Mouse (Mus musculus) intestine, embryonic 15.5 days (tissue): ENCODE data around the gene Dhx34. TPM values are rescaled to one million over a fixed set of nuclear protein-coding genes. Genes with fewer than 3 reads are reported as not detected.
A peak's percentile ranks its signal among the peaks of the same experiment; 100 is the strongest.

Experiments
- ATAC-seq: fragments of 200-750 bp; cut with Nextera tagmentation; 2 replicates; pipeline ENCODE4 v1.8.0; 2017; ENCODE audit warnings: moderate TSS enrichment, moderate library complexity
- H3K27ac ChIP-seq: fragments of 300-500 bp; sonication (generic); 2 replicates; pipeline ENCODE4 v1.5.1; 2015; ENCODE audit warnings: mild to moderate bottlenecking, inconsistent platforms
- H3K27me3 ChIP-seq: fragments of 300-500 bp; sonication (generic); replicated peaks from 2 replicates; pipeline ENCODE4 v1.6.1; 2015; ENCODE audit warnings: inconsistent platforms
- H3K36me3 ChIP-seq: fragments of 300-500 bp; sonication (generic); 2 replicates; pipeline ENCODE4 v1.6.1; 2015; ENCODE audit warnings: inconsistent platforms
- H3K4me1 ChIP-seq: fragments of 300-500 bp; sonication (generic); replicated peaks from 2 replicates; pipeline ENCODE4 v1.6.1; 2015; ENCODE audit warnings: inconsistent platforms
- H3K4me2 ChIP-seq: fragments of 300-500 bp; sonication (generic); replicated peaks from 2 replicates; pipeline ENCODE4 v1.6.1; 2015; ENCODE audit warnings: mild to moderate bottlenecking, inconsistent platforms
- H3K4me3 ChIP-seq: fragments of 300-500 bp; sonication (generic); replicated peaks from 2 replicates; pipeline ENCODE4 v1.5.1; 2015; ENCODE audit warnings: inconsistent platforms
- H3K9ac ChIP-seq: fragments of 300-500 bp; sonication (generic); 2 replicates; pipeline ENCODE4 v1.6.1; 2015; ENCODE audit warnings: inconsistent platforms
- H3K9me3 ChIP-seq: fragments of 300-500 bp; sonication (generic); 2 replicates; pipeline ENCODE4 v1.6.1; 2016; ENCODE audit warnings: inconsistent platforms
- WGBS: fragments of 180-500 bp; shearing (Covaris S2); methylation state at CpG from one replicate; pipeline ENCODE4 v1.1.7; 2015; 5-methylcytosine and 5-hydroxymethylcytosine counted together
- polyA plus RNA-seq: library from polyadenylated mRNA; unstranded; fragments of >200 nt; fragmentation: Nextera tagmentation; extraction: Ambion mirVana; gene quantifications from 2 replicates; pipeline ENCODE4 v1.2.1, GENCODE M21; 2015

Gene Dhx34
- polyA plus RNA-seq, 1 experiment from 2014 or later, result 21.8 TPM

DNA sequence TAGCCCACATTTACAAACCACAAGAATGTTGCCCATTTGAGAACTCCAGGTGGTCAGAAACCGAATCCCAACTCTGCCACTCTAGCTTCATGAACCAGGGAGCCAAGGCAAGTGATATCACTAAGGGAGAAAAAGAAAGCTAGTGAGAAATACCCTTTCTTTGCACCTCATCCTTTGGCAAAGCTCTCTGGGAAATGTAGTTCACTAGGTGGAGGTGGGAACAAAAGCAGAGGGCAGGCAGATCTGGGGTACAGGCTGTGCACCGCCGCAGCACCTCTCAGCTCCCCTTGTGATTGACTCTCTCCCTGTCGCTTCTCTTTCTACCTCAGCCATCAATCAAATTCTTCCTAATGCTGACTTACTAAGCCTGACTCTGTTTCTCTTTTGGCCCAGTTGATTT is 43.7 kb downstream of the Dhx34 start:
- no peaks in the 10 kb centered on the region for H3K27me3 ChIP-seq
- 77% methylated on average over 4 of the region's 4 CpGs for WGBS

DNA sequence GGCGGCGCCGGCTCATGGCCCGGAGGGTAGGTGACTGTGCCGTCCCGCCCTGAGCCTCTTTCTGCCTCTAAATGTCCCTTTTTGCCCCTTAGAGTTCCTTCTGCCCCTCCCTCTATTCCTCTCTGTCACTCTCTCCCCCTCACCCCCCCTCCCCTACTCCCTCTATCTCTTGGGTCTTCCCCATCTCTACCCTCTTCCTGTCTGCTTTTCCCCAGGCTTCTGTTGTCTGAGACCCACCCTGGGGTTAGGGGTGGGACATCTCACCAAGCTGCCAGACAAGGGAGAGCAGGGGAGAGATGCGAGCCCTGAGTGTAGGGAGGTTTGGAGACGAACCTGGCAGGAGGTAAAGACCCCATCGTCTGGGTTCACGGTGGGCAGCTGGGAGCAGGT is 46.3 kb downstream of the Dhx34 start:
- peak; percentile 42; the same call in 1 of the 2 replicates for ATAC-seq
- 0% methylated on average over 10 of the region's 10 CpGs for WGBS
- Histone ChIP-seq H3K4me1 (peaks cover 16% of the 10 kb centered on the region), H3K9ac (peak overlapping the region; percentile 73), H3K4me2 (peak overlapping the region; percentile 84), H3K27me3 (no peaks in the 10 kb centered on the region), H3K9me3 (no peaks in the 10 kb centered on the region), H3K27ac (peak overlapping the region; percentile 62), H3K36me3 (peaks cover 9% of the 10 kb centered on the region), H3K4me3 (peak overlapping the region; percentile 75)

More for the DNA sequence above, 43.7 kb downstream of the Dhx34 start:
- Histone ChIP-seq H3K4me1 (peaks cover 13% of the 10 kb centered on the region), H3K9me3 (no peaks in the 10 kb centered on the region), H3K9ac (no peak overlapping the region), H3K36me3 (peaks cover 9% of the 10 kb centered on the region), H3K4me2 (no peak overlapping the region), H3K4me3 (no peak overlapping the region), H3K27ac (no peak overlapping the region)
- no peak for ATAC-seq

DNA sequence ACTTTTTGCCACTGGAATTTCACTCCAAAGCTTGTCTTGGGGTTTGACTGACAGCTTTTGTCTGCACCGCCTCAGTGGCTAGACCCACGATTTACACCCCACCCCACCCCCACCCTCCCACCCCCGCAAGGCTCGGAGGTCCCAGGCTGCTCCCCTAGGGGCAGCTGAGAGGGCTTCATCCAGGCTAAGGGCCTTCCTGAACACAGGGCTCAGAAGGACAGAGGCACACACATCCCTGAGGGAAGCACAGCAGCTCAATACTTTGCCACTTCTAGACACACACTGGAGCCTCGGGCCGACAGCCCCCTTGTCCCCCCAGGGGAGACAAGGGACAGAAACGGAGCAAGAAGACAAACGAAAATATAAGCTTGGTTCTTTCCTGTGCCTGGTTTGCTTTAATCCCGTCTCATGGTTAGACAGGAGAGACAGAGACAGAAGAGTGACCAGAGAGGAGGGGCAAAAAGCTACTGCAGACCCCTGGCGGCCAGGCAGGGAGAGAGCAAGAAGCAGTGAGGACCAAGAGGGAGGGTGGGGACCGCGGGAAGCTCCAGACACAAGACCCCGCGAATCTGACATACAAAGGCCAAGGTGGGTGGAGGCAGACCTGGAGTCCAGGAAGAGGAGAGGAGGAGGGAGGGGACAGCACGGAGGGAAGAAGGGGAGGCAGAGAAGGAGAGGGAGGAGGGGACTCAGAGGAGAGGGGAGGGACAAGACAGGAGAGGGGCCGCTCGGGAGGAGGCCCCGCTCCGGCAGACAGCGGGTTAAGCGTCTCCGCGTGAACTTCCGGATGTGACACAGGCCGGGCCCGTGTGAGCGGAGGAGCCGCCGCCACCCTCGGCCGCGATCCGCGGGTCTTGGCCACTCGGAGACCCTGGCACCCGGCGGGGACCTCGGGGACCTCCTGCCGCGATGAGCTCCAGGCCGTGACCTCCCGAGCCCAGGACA is 47.0 kb downstream of the Dhx34 start, which contains the start of gene Meis3:
Gene Meis3 (plus strand): TSS at position 494 of the 945 bp plus-strand sequence.
- Histone ChIP-seq H3K27me3 (no peaks in the 10 kb centered on the region), H3K36me3 (peaks cover 9% of the 10 kb centered on the region), H3K27ac (peak within 1 kb of the TSS; percentile 62), H3K4me3 (peak within 1 kb of the TSS; percentile 75), H3K9me3 (no peaks in the 10 kb centered on the region), H3K9ac (peak within 1 kb of the TSS; percentile 73), H3K4me2 (peak within 1 kb of the TSS; percentile 84), H3K4me1 (peaks cover 16% of the 10 kb centered on the region)
- ATAC-seq, result peak; percentile 91
- WGBS, result 1% methylated on average over 42 of the region's 42 CpGs

DNA sequence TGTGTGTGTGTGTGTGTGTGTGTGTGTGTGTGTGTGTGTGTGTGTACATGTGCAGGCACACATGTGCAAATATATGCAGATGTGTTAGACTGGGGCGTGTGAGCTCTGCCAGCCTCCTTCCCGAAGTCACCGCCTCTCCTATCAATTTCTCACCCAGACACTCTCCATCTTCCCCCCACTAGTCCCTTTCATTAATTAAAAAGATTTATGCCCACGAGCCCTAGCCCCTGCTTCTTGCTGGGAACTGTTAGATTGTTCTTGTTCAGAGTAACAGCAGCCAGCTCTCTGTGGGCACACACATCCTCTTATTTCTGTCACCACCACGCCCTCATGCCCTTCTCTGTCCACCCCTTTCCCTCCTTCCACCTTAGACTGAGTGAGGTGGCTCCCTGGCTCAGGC is 48.7 kb downstream of the Dhx34 start:
- H3K4me2 ChIP-seq, result no peak overlapping the region
- H3K27me3 ChIP-seq, result no peaks in the 10 kb centered on the region
- no peak for ATAC-seq
- no peaks in the 10 kb centered on the region for H3K36me3 ChIP-seq
- H3K9me3 ChIP-seq, result no peaks in the 10 kb centered on the region
- H3K27ac ChIP-seq, result no peak overlapping the region
- WGBS, result 50% methylated on average over 5 of the region's 5 CpGs
- peaks cover 16% of the 10 kb centered on the region for H3K4me1 ChIP-seq
- no peak overlapping the region for H3K4me3 ChIP-seq
- no peak overlapping the region for H3K9ac ChIP-seq

DNA sequence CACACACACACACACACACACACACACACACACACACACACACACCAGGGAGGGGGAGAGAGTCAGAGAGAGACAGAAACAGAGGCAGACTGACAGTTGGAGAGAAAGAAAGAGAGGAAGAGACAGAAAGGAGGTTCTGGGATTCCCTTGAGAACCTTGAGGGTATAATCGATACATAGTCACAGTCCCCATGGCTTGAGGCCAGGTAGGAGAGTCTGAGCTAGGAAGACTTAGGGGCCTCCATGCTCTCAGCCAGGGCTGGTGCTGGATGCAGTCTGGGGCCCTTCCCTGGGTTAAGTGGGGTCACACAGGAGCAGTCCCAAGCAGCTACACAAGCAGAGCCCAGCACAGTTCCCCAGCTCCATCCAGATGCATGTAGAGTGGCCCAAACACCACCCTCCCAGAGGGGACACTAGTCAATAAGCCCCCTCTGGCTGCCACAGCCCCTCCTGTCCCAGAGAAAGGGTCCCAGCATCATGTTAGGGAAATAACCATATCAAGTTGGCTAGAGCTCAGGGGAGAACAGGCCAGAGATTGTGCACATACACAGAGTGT is 49.2 kb downstream of the Dhx34 start:
- no peak overlapping the region for H3K4me2 ChIP-seq
- no peak overlapping the region for H3K4me3 ChIP-seq
- no peaks in the 10 kb centered on the region for H3K36me3 ChIP-seq
- no peaks in the 10 kb centered on the region for H3K27me3 ChIP-seq
- 41% methylated on average over 1 of the region's 1 CpGs for WGBS
- no peaks in the 10 kb centered on the region for H3K9me3 ChIP-seq
- ATAC-seq, result no peak
- no peak overlapping the region for H3K27ac ChIP-seq
- peaks cover 16% of the 10 kb centered on the region for H3K4me1 ChIP-seq
- H3K9ac ChIP-seq, result no peak overlapping the region

DNA sequence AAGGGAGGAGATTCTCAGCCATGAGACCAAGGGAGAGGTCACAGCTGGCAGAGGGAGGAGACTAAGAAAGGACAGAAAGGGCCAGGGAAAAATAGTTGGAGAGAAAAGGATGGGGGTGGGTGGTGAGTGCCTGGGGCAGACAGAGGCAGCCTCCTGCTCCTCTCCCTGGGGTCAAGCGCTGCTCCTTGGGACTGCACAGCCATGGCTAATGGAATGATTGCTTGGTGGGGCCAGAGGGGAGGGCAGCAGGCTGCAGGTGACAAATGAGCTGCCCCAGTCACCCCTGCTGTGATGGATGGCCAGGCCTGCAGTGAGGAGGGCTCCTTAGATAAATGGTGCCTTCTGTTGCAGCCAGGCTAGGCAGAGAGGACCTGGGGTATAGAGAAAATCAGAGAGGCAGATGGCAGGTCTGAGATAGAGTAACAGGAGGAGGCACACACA is 49.7 kb downstream of the Dhx34 start:
- H3K27me3 ChIP-seq, result no peaks in the 10 kb centered on the region
- WGBS, result 7% methylated on average over 1 of the region's 1 CpGs
- no peak overlapping the region for H3K4me2 ChIP-seq
- ATAC-seq, result no peak
- H3K4me1 ChIP-seq, result peaks cover 16% of the 10 kb centered on the region
- no peak overlapping the region for H3K27ac ChIP-seq
- H3K9ac ChIP-seq, result no peak overlapping the region
- no peaks in the 10 kb centered on the region for H3K9me3 ChIP-seq
- H3K4me3 ChIP-seq, result no peak overlapping the region
- H3K36me3 ChIP-seq, result no peaks in the 10 kb centered on the region

DNA sequence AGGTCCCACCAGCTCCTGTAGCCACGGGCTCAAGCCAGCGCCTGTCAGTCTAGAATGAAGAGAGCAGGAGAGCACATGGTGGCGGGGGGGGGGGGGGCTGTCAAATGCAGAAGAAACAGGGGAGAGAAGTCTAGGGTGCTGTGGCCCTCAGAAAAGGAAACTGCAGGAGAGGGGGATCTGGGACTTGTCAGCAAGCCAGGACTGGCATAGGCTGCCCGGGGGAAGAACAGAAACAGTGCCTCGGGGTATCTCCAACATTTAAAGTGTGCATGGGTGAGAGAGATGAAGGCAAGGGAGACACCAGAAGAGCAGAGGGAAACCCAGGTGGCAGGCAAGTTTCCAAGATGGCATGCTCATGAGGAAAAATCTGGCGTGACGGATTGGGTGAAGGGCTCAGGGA is 59.8 kb downstream of the Dhx34 start:
- H3K9ac ChIP-seq, result no peak overlapping the region
- no peak overlapping the region for H3K4me3 ChIP-seq
- H3K4me2 ChIP-seq, result no peak overlapping the region
- peaks cover 17% of the 10 kb centered on the region for H3K27me3 ChIP-seq
- 0 out of 2 replicates have a peak, but pooled peaks cover 3% of the 10 kb centered on the region for H3K4me1 ChIP-seq
- no peak overlapping the region for H3K27ac ChIP-seq
- no peaks in the 10 kb centered on the region for H3K36me3 ChIP-seq
- H3K9me3 ChIP-seq, result no peaks in the 10 kb centered on the region
- WGBS, result 66% methylated on average over 7 of the region's 7 CpGs
- ATAC-seq, result no peak

DNA sequence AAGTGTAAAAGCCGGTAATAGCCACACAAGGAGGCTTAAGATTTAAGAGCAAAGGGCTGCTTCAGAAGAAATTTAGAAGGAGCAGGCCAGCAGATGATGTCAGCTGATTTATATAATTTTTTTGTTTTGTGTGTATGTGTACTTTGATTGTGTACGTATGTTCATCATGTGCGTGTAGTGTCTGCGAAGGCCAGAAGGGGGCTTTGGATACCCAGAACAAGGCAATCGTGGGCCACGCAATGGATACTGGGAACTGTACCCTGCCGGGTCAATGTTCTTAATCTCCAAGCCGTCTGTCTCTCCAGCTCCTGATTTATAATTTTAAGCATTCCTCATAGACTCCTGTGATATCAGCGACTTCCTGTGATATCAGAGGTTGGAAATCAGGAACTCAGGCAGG is 60.5 kb downstream of the Dhx34 start:
- ATAC-seq, result no peak
- Histone ChIP-seq H3K27me3 (peaks cover 17% of the 10 kb centered on the region), H3K9ac (no peak overlapping the region), H3K4me1 (0 out of 2 replicates have a peak, but pooled peaks cover 3% of the 10 kb centered on the region), H3K36me3 (no peaks in the 10 kb centered on the region), H3K27ac (no peak overlapping the region), H3K9me3 (no peaks in the 10 kb centered on the region), H3K4me3 (no peak overlapping the region), H3K4me2 (no peak overlapping the region)
- WGBS, result 89% methylated on average over 9 of the region's 9 CpGs

DNA sequence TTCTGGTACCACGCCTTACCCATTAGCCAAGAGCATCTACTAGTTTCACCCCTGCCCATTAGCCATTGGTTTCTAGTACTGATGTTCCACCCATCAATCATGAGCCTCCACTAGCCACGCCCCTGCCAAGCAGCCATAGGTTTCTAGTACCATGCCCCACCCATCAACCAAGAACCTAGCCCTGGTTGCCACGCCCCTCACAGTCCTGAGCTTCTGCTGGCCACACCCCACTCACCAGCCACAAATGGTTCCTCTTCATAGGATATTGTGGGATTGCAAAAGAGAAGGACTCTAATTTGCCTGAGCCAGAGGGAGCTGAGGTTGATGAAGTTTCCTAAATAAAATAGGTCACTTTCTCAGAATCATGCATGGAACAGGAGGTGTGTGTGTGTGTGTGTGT is 61.1 kb downstream of the Dhx34 start:
- Histone ChIP-seq H3K27me3 (peaks cover 17% of the 10 kb centered on the region), H3K4me1 (0 out of 2 replicates have a peak, but pooled peaks cover 3% of the 10 kb centered on the region), H3K27ac (no peak overlapping the region), H3K4me2 (no peak overlapping the region), H3K4me3 (no peak overlapping the region), H3K36me3 (no peaks in the 10 kb centered on the region), H3K9me3 (no peaks in the 10 kb centered on the region), H3K9ac (no peak overlapping the region)
- ATAC-seq, result peak; percentile 61
- WGBS, result 60% methylated on average over 3 of the region's 3 CpGs

DNA sequence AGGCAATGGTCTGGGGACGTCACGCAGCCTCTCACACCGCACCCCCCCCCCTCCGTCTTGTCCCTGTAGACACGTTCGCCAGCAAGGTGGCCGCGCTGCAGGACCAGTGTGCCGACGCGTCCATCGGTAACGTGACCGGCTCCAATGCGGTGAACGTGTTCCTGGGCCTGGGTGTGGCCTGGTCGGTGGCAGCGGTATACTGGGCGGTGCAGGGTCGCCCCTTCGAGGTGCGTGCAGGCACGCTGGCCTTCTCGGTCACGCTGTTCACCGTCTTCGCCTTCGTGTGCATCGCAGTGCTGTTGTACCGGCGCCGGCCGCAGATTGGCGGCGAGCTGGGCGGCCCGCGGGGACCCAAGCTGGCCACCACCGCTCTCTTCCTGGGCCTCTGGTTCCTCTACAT is 63.1 kb downstream of the Dhx34 start:
- Histone ChIP-seq H3K36me3 (no peaks in the 10 kb centered on the region), H3K4me3 (no peak overlapping the region; the same call in 1 of the 2 replicates), H3K27ac (no peak overlapping the region), H3K27me3 (peaks cover 17% of the 10 kb centered on the region), H3K4me1 (0 out of 2 replicates have a peak, but pooled peaks cover 3% of the 10 kb centered on the region), H3K4me2 (peak overlapping the region; percentile 49), H3K9ac (no peak overlapping the region), H3K9me3 (no peaks in the 10 kb centered on the region)
- no peak for ATAC-seq
- WGBS, result 10% methylated on average over 39 of the region's 39 CpGs

DNA sequence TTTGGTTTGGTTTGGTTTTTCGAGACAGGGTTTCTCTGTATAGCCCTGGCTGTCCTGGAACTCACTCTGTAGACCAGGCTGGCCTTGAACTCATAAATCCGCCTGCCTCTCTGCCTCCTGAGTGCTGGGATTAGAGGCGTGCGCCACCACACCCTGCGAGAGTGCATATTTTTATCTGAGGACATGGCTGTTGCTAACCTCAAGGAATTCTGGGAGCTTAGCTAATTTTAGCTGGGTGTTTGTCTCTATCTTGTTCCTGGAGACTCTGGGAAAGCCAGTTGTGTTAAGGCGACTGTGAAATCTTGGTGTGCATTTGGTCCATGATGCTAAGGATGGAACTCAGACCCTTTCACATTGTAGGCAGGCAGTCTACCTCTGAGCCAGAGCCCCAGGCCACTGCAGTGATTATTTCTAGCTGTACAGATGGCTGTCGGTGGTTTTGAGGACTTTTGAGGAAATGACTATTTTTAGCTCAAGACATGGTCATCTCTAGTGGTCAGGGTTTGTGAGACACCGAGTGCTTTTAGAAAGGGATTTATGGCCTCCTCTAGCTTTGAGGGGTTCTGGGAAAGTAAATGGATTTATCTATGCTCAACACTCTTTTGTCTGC is 65.6 kb downstream of the Dhx34 start:
- ATAC-seq, result no peak
- Histone ChIP-seq H3K4me2 (no peak overlapping the region), H3K36me3 (no peaks in the 10 kb centered on the region), H3K27me3 (peaks cover 17% of the 10 kb centered on the region), H3K4me3 (no peak overlapping the region), H3K4me1 (0 out of 2 replicates have a peak, but pooled peaks cover 3% of the 10 kb centered on the region), H3K27ac (no peak overlapping the region), H3K9me3 (no peaks in the 10 kb centered on the region), H3K9ac (no peak overlapping the region)
- WGBS, result 66% methylated on average over 8 of the region's 8 CpGs
